Mouse (Mus musculus): ENCODE measurements at regions not wholly inside any gene's neighbourhood (a gene's known extent, or its start where the extent isn't known, plus 50 kb on each side); places are given as distances from the start of the nearest gene placed in this dataset.

- DNase-seq, result no peak
Measured at GRCm38 (mm10) chr5:39557376-39558001, 197.8 kb downstream of the Hs3st1 start.

- no peak for DNase-seq
Measured at GRCm38 (mm10) chr5:39537044-39537443, 218.2 kb downstream of the Hs3st1 start.

GRCm38 (mm10) chr5:39536351-39536750 is 218.9 kb downstream of the Hs3st1 start:
- no peak for DNase-seq

- DNase-seq, result no peak
Measured at GRCm38 (mm10) chr5:39510246-39510645, 245.0 kb downstream of the Hs3st1 start.

- DNase-seq, result no peak
Measured at GRCm38 (mm10) chr5:39482756-39483155, 272.5 kb downstream of the Hs3st1 start.

GRCm38 (mm10) chr5:39458116-39458525 is 297.2 kb downstream of the Hs3st1 start:
- no peak for DNase-seq

GRCm38 (mm10) chr5:39453706-39454105 is 301.6 kb downstream of the Hs3st1 start:
- no peak for DNase-seq

- no peak for DNase-seq
Measured at GRCm38 (mm10) chr5:39440817-39441216, 314.5 kb downstream of the Hs3st1 start.

GRCm38 (mm10) chr5:39437463-39438201 is 317.6 kb downstream of the Hs3st1 start:
- peak; percentile 5 for DNase-seq

- DNase-seq, result no peak
Measured at GRCm38 (mm10) chr5:39426053-39426452, 329.2 kb downstream of the Hs3st1 start.

GRCm38 (mm10) chr5:39423720-39424119 is 331.6 kb downstream of the Hs3st1 start:
- no peak for DNase-seq

- no peak for DNase-seq
Measured at GRCm38 (mm10) chr5:39418795-39419194, 336.5 kb downstream of the Hs3st1 start.

GRCm38 (mm10) chr5:39417845-39418154 is 337.5 kb downstream of the Hs3st1 start:
- DNase-seq, result no peak

GRCm38 (mm10) chr5:39417121-39417844 is 338.0 kb downstream of the Hs3st1 start:
- DNase-seq, result no peak

- DNase-seq, result no peak
Measured at GRCm38 (mm10) chr5:39416597-39417023, 338.7 kb downstream of the Hs3st1 start.

GRCm38 (mm10) chr5:39412756-39413155 is 342.5 kb downstream of the Hs3st1 start:
- no peak for DNase-seq

- DNase-seq, result no peak
Measured at GRCm38 (mm10) chr5:39390391-39390987, 364.8 kb downstream of the Hs3st1 start.

- DNase-seq, result no peak
Measured at GRCm38 (mm10) chr5:39384410-39384809, 370.9 kb downstream of the Hs3st1 start.

GRCm38 (mm10) chr5:39374199-39374598 is 381.1 kb downstream of the Hs3st1 start:
- DNase-seq, result no peak

- DNase-seq, result no peak
Measured at GRCm38 (mm10) chr5:39348680-39349079, 406.6 kb downstream of the Hs3st1 start.

GRCm38 (mm10) chr5:39347019-39347418 is 408.3 kb downstream of the Hs3st1 start:
- no peak for DNase-seq

- no peak for DNase-seq
Measured at GRCm38 (mm10) chr5:39337917-39338316, 417.4 kb downstream of the Hs3st1 start.

GRCm38 (mm10) chr5:39336484-39336985 is 418.7 kb downstream of the Hs3st1 start:
- DNase-seq, result no peak

Data from gastrocnemius, postnatal 25 days (tissue).